Mouse (Mus musculus): ENCODE measurements around the gene Ptcd3.

GRCm38 (mm10) chr6:71946121-71946520, 37.6 kb upstream of the Ptcd3 start:
- TF ChIP-seq CTCF (IDR thresholded peaks at IDR 0.05; ENCODE audit: extremely low read depth, insufficient read depth, low read length) (no peak), POLR2A (IDR thresholded peaks at IDR 0.05; ENCODE audit: extremely low read depth, insufficient read depth, low read length) (no peak)
